Mouse (Mus musculus): ENCODE results near the gene Emc8.

Gene Emc8

GRCm38 (mm10) chr8:120668374-120668905, at the start of gene Emc8:
Gene Emc8 (minus strand): TSS chr8:120668573.
- no peak for DNase-seq

GRCm38 (mm10) chr8:120715996-120716680, 47.8 kb upstream of the Emc8 start:
- no peak for DNase-seq

GRCm38 (mm10) chr8:120715200-120715599, 46.8 kb upstream of the Emc8 start:
- no peak for DNase-seq

DNA sequence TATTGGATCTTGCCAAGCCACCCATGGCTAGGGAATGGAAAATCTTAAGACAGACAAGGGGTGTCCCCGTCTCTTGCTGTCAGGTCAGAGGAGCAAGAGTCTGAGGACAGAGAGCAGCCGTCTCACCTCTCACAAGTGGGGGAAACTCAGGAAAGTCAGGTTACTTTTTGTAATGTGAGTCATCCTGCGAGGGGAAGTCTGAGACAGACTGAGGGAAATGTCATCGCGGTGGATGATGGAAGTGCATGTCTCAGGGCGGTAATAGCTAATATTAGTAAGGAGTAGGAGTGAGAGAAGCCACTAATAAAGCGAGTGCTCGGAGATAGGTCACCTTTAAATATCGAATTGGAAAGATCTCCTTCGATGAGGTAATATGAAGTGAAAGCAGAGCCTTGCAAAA, 40.8 kb upstream of the Emc8 start:
- no peak for DNase-seq

GRCm38 (mm10) chr8:120706193-120706592, 37.8 kb upstream of the Emc8 start:
- DNase-seq = no peak

DNA sequence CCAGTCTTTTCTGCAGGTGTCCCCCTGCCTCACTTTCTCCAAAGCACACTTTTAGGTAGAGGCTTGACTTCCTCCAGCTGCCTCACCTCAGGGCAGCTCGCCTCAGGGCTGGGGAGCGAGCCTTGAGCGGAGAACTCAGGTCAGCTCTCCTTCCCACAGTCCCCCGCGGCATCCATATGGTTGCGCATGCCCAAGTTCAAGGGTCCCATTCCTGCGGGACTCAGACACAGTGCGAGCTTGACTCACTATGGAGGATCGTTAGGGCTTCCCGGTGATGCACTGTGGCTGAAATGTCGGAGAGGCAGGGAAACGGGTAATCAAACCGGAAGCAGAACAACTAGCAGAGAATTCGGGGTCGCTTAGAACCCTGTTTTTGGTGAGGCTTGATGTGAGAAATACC, 36.8 kb upstream of the Emc8 start:
- no peak for DNase-seq

DNA sequence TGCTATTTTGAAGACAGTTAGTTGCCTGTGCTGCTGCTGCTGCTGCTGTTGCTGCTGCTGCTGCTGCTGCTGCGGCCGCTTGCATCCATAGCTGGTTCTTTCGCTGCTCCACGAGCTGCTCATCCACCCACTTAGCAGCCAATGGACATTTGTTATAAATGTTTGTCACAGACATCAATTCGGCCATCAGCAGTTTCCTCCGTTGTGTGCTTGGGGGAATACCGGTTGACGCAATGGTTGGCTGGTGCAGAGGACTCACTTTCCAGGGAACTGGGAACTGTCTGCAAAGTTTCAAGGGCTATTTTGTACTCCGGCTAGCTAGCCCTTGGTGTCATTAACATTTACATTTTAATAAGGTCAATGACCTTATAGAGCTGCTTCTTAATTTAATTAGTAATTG, 35.8 kb upstream of the Emc8 start:
- DNase-seq = no peak

- no peak for DNase-seq
These were observed 33.5 kb upstream of the Emc8 start for GRCm38 (mm10) chr8:120701758-120702465.

DNA sequence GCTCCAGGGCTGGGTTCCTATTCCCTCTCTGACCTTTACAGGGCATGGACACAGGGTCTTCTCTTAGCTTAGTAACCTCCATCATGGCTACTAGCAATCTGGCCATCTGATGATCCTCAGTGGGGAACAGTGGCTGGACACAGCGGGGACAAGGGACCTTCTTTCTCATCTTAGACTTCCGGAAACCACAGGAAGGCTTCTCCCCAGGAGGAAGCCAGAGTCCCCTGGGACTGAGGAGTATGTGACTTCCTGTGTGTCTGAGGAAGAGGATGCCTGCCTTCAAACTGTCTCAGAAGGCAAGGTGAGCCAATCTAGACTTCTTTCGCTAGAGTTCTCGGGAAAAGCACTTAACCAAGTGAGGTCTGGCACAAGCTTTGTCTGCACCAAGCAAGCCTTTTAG, 31.7 kb upstream of the Emc8 start:
- no peak for DNase-seq

GRCm38 (mm10) chr8:120699565-120699964, 31.2 kb upstream of the Emc8 start:
- no peak for DNase-seq

DNA sequence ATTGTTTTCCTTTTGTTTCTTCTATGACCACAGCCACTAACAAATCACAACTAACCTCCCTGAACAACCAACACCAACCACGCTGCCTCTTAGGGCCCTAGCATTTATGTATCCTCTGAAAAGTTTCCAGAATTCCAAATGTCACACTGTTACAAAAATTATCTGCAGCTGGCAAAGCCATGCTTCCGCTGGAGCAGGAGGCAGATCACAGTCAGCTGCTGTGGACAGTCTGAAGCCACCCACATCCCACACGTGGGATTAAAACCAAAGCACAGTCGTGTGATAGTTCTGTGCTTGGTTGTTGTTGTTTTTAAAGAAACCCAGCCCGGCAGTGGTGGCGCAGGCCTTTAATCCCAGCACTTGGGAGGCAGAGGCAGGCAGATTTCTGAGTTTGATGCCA, 30.7 kb upstream of the Emc8 start:
- DNase-seq = no peak

- no peak for DNase-seq
These were observed 30.1 kb upstream of the Emc8 start for GRCm38 (mm10) chr8:120698426-120698825.

DNA sequence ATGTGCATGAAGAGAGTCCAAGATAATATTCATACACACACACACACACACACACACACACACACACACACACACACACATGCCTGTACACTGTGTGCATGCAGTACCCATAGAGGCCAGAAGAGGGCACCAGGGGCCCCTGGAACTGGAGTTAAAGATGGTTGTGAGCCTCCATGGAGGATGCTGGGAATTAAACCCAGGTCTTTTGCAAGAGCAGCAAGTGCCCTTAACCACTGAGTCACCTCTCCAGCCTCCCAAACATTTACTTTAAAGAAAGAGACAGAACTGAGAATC, 29.6 kb upstream of the Emc8 start:
- DNase-seq = no peak

GRCm38 (mm10) chr8:120697154-120697978, 29.0 kb upstream of the Emc8 start:
- no peak for DNase-seq

DNA sequence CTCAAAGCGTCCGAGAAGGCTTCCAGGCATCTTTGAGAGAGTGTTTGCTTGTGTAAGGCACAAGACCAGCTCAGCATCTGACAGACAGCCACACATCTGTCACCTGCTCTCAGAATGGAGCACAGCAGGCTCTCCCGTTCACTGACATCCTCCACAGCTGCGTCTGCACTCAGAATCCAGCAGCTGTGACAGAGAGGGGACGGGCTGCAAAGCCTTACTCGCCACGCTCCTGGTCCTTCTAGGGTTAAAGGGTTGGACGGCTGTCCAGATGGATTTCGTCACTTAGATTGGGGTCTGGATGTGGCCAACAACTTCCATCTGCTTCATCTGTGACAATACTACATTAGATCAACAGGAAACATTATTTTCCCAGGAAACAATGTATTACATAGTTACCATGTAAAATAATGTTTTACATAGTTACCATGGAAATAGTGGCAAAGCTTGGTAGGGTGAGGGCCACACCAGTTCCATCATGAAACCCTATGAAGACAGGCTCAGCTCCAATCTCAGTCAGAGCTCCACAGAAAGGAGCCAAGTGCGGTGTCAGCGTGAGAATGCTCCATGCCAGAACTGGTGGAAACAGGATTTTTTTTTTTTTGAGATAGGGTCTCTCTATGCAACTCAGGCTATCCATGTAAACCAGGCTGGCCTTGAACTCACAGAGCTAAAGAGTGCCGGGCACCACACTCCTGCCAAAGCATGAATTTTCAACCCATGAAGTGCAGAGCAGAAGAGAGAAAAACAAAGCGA, 28.2 kb upstream of the Emc8 start:
- DNase-seq = no peak

- peak; percentile 59 for DNase-seq
These were observed 25.6 kb upstream of the Emc8 start for GRCm38 (mm10) chr8:120693861-120694493.

GRCm38 (mm10) chr8:120692934-120693333, 24.6 kb upstream of the Emc8 start:
- no peak for DNase-seq

GRCm38 (mm10) chr8:120688511-120688910, 20.1 kb upstream of the Emc8 start:
- no peak for DNase-seq

- DNase-seq = peak; percentile 60
These were observed 19.4 kb upstream of the Emc8 start for GRCm38 (mm10) chr8:120687786-120688185.

- no peak for DNase-seq
These were observed 18.2 kb upstream of the Emc8 start for GRCm38 (mm10) chr8:120686576-120686975.

GRCm38 (mm10) chr8:120686051-120686450, 17.7 kb upstream of the Emc8 start:
- no peak for DNase-seq

GRCm38 (mm10) chr8:120685591-120685990, 17.2 kb upstream of the Emc8 start:
- DNase-seq = no peak

Data from kidney, adult 18-20 months (tissue).